Mouse (Mus musculus): Measurements from ENCODE around the gene Dab1. TPM values are rescaled to one million over a fixed set of nuclear protein-coding genes. Genes with fewer than 3 reads are reported as not detected.

Gene Dab1
- polyA plus RNA-seq, 1 experiment from 2014 or later = 0.39 TPM

GRCm38 (mm10) chr4:104404099-104404498 lies 784.9 kb downstream of the Dab1 start:
- Histone ChIP-seq H3K4me3 (ENCODE audit: low read depth, low read length) (no peak overlapping the region), H3K4me2 (replicated peaks; ENCODE audit: low read depth, low read length) (no peak overlapping the region), H3K27me3 (replicated peaks; ENCODE audit: insufficient read depth, low read length) (no peaks in the 10 kb centered on the region), H3K27ac (ENCODE audit: low read length) (no peak overlapping the region), H3K4me1 (ENCODE audit: insufficient read depth, low read depth, low read length) (no peaks in the 10 kb centered on the region), H3K36me3 (ENCODE audit: insufficient read depth, low read length) (no peaks in the 10 kb centered on the region), H3K9ac (replicated peaks; ENCODE audit: low read depth) (no peak overlapping the region), H3K9me3 (ENCODE audit: low read length) (no peaks in the 10 kb centered on the region)
- WGBS = 80% methylated on average over 5 of the region's 5 CpGs
- ATAC-seq (no peak), DNase-seq (ENCODE audit: low spot score) (no peak)
- no peak for TF ChIP-seq EP300 (IDR thresholded peaks at IDR 0.05)
- TF ChIP-seq CTCF (IDR thresholded peaks at IDR 0.05) = no peak

GRCm38 (mm10) chr4:104410922-104411321 lies 791.8 kb downstream of the Dab1 start:
- Histone ChIP-seq H3K27me3 (replicated peaks; ENCODE audit: insufficient read depth, low read length) (no peaks in the 10 kb centered on the region), H3K4me3 (ENCODE audit: low read depth, low read length) (no peak overlapping the region), H3K36me3 (ENCODE audit: insufficient read depth, low read length) (no peaks in the 10 kb centered on the region), H3K9ac (replicated peaks; ENCODE audit: low read depth) (no peak overlapping the region), H3K4me1 (ENCODE audit: insufficient read depth, low read depth, low read length) (no peaks in the 10 kb centered on the region), H3K27ac (ENCODE audit: low read length) (no peak overlapping the region), H3K9me3 (ENCODE audit: low read length) (no peaks in the 10 kb centered on the region), H3K4me2 (replicated peaks; ENCODE audit: low read depth, low read length) (no peak overlapping the region)
- no peak for DNase-seq (ENCODE audit: low spot score)
- WGBS = 80% methylated on average over 6 of the region's 6 CpGs
- no peak for ATAC-seq
- TF ChIP-seq EP300 (IDR thresholded peaks at IDR 0.05) (no peak), CTCF (IDR thresholded peaks at IDR 0.05) (no peak)

- H3K4me2 ChIP-seq (replicated peaks; ENCODE audit: low read depth, low read length) = no peak overlapping the region
- no peaks in the 10 kb centered on the region for H3K27me3 ChIP-seq (replicated peaks; ENCODE audit: insufficient read depth, low read length)
- WGBS = 46% methylated on average over 2 of the region's 2 CpGs
- no peak for ATAC-seq
- H3K9me3 ChIP-seq (ENCODE audit: low read length) = no peaks in the 10 kb centered on the region
- no peak for DNase-seq (ENCODE audit: low spot score)
- H3K4me1 ChIP-seq (ENCODE audit: insufficient read depth, low read depth, low read length) = no peaks in the 10 kb centered on the region
- H3K36me3 ChIP-seq (ENCODE audit: insufficient read depth, low read length) = no peaks in the 10 kb centered on the region
- H3K27ac ChIP-seq (ENCODE audit: low read length) = no peak overlapping the region
- no peak for TF ChIP-seq CTCF (IDR thresholded peaks at IDR 0.05)
- no peak overlapping the region for H3K9ac ChIP-seq (replicated peaks; ENCODE audit: low read depth)
- no peak overlapping the region for H3K4me3 ChIP-seq (ENCODE audit: low read depth, low read length)
Measured at GRCm38 (mm10) chr4:104415482-104415881, 796.3 kb downstream of the Dab1 start.

- H3K27me3 ChIP-seq (replicated peaks; ENCODE audit: insufficient read depth, low read length) = no peaks in the 10 kb centered on the region
- ATAC-seq = no peak
- H3K27ac ChIP-seq (ENCODE audit: low read length) = no peak overlapping the region
- no peak overlapping the region for H3K4me2 ChIP-seq (replicated peaks; ENCODE audit: low read depth, low read length)
- H3K36me3 ChIP-seq (ENCODE audit: insufficient read depth, low read length) = no peaks in the 10 kb centered on the region
- no peak for DNase-seq (ENCODE audit: low spot score)
- H3K9me3 ChIP-seq (ENCODE audit: low read length) = no peaks in the 10 kb centered on the region
- H3K4me1 ChIP-seq (ENCODE audit: insufficient read depth, low read depth, low read length) = no peaks in the 10 kb centered on the region
- no peak for TF ChIP-seq CTCF (IDR thresholded peaks at IDR 0.05)
- TF ChIP-seq EP300 (IDR thresholded peaks at IDR 0.05) = no peak
- 84% methylated on average over 2 of the region's 2 CpGs for WGBS
- H3K4me3 ChIP-seq (ENCODE audit: low read depth, low read length) = no peak overlapping the region
- H3K9ac ChIP-seq (replicated peaks; ENCODE audit: low read depth) = no peak overlapping the region
Measured at GRCm38 (mm10) chr4:104418354-104418753, 799.2 kb downstream of the Dab1 start.

- WGBS = 96% methylated on average over 12 of the region's 12 CpGs
- H3K4me1 ChIP-seq (ENCODE audit: insufficient read depth, low read depth, low read length) = no peaks in the 10 kb centered on the region
- no peak overlapping the region for H3K4me3 ChIP-seq (ENCODE audit: low read depth, low read length)
- H3K9ac ChIP-seq (replicated peaks; ENCODE audit: low read depth) = no peak overlapping the region
- TF ChIP-seq CTCF (IDR thresholded peaks at IDR 0.05) = no peak
- TF ChIP-seq EP300 (IDR thresholded peaks at IDR 0.05) = no peak
- ATAC-seq (no peak), DNase-seq (ENCODE audit: low spot score) (no peak)
- H3K4me2 ChIP-seq (replicated peaks; ENCODE audit: low read depth, low read length) = no peak overlapping the region
- H3K27me3 ChIP-seq (replicated peaks; ENCODE audit: insufficient read depth, low read length) = no peaks in the 10 kb centered on the region
- no peaks in the 10 kb centered on the region for H3K9me3 ChIP-seq (ENCODE audit: low read length)
- H3K36me3 ChIP-seq (ENCODE audit: insufficient read depth, low read length) = no peaks in the 10 kb centered on the region
- H3K27ac ChIP-seq (ENCODE audit: low read length) = no peak overlapping the region
Measured at GRCm38 (mm10) chr4:104420983-104421680, 802.0 kb downstream of the Dab1 start.

GRCm38 (mm10) chr4:104429127-104429526 lies 810.0 kb downstream of the Dab1 start:
- H3K36me3 ChIP-seq (ENCODE audit: insufficient read depth, low read length) = no peaks in the 10 kb centered on the region
- H3K9ac ChIP-seq (replicated peaks; ENCODE audit: low read depth) = no peak overlapping the region
- no peak for TF ChIP-seq CTCF (IDR thresholded peaks at IDR 0.05)
- no peak for TF ChIP-seq EP300 (IDR thresholded peaks at IDR 0.05)
- H3K9me3 ChIP-seq (ENCODE audit: low read length) = no peaks in the 10 kb centered on the region
- no peak overlapping the region for H3K4me3 ChIP-seq (ENCODE audit: low read depth, low read length)
- DNase-seq (ENCODE audit: low spot score) (no peak), ATAC-seq (no peak)
- no peak overlapping the region for H3K4me2 ChIP-seq (replicated peaks; ENCODE audit: low read depth, low read length)
- no peaks in the 10 kb centered on the region for H3K27me3 ChIP-seq (replicated peaks; ENCODE audit: insufficient read depth, low read length)
- no peak overlapping the region for H3K27ac ChIP-seq (ENCODE audit: low read length)
- 75% methylated on average over 7 of the region's 7 CpGs for WGBS
- H3K4me1 ChIP-seq (ENCODE audit: insufficient read depth, low read depth, low read length) = no peaks in the 10 kb centered on the region
